In genomic region chr2:26360772-26361171, GRCm38 (mm10) we compare ENCODE assay signal across 12 mouse cellular contexts. TPM values are rescaled to one million over a fixed set of nuclear protein-coding genes. Genes with fewer than 3 reads are reported as not detected.
DNase-seq lines count a peak whose midpoint lies in the region; ATAC-seq and TF ChIP-seq lines count a peak whose summit lies in the region.
"Had no signal": no experiment of that assay in that cellular context is flagged by ENCODE, and none has a peak within 500 bp of the region (broad histone marks: within the 10 kb centered on the region; RNA-seq: fewer than 3 reads in every experiment).

Gene Card9, minus strand, starts transcription at chr2:26360918.

- 49% methylated on average over 3 of the region's 3 CpGs for WGBS in spleen, adult 2 months
- WGBS in liver, postnatal 0 days (ENCODE audit: insufficient replicate concordance), result 16% methylated on average over 3 of the region's 3 CpGs
- 36% methylated on average over 3 of the region's 3 CpGs for whole genome bisulfite sequencing in stomach, embryonic 16.5 days
- WGBS in neural tube, embryonic 15.5 days, result 57% methylated on average over 3 of the region's 3 CpGs

- H3K27me3 ChIP-seq in spleen, adult 2 months (ENCODE audit: control insufficient read depth, insufficient read depth, low read length), result no peaks in the 10 kb centered on the region
- no peaks in the 10 kb centered on the region for H3K27me3 ChIP-seq in liver, postnatal 0 days (ENCODE audit: insufficient read depth, low read length)
- H3K27me3 ChIP-seq in stomach, embryonic 16.5 days (ENCODE audit: control insufficient read depth, insufficient read depth, low read length), result no peaks in the 10 kb centered on the region
- no peaks in the 10 kb centered on the region for H3K27me3 ChIP-seq in neural tube, embryonic 15.5 days (replicated peaks)
- H3K27me3 ChIP-seq: hindbrain, embryonic 15.5 days; midbrain, embryonic 15.5 days had no signal

- H3K4me2 ChIP-seq in liver, postnatal 0 days (ENCODE audit: low read depth, low read length), result peak within 1 kb of the TSS; percentile 59
- peak within 1 kb of the TSS; percentile 11; the same call in 1 of the 2 replicates for H3K4me2 ChIP-seq in stomach, embryonic 16.5 days (ENCODE audit: low read depth, low read length)
- no peak within 1 kb of the TSS; the same call in 1 of the 2 replicates for H3K4me2 ChIP-seq in neural tube, embryonic 15.5 days
- H3K4me2 ChIP-seq: hindbrain, embryonic 15.5 days; midbrain, embryonic 15.5 days had no signal

- no peak for TF ChIP-seq CTCF in spleen, adult 2 months (IDR thresholded peaks at IDR 0.05; ENCODE audit: extremely low read depth, insufficient read depth, insufficient read length, insufficient replicate concordance)
- no peak for TF ChIP-seq CTCF in liver, postnatal 0 days (IDR thresholded peaks at IDR 0.05; ENCODE audit: low read depth)

- no peaks in the 10 kb centered on the region for H3K4me1 ChIP-seq in spleen, adult 2 months (ENCODE audit: control insufficient read depth, insufficient read depth, insufficient read length)
- H3K4me1 ChIP-seq in liver, postnatal 0 days (ENCODE audit: insufficient read depth), result no peaks in the 10 kb centered on the region
- peaks cover 6% of the 10 kb centered on the region; the same call in 1 of the 2 replicates for H3K4me1 ChIP-seq in stomach, embryonic 16.5 days (ENCODE audit: control insufficient read depth, insufficient read depth, low read length)
- 0 out of 2 replicates have a peak, but pooled peaks cover 5% of the 10 kb centered on the region for H3K4me1 ChIP-seq in neural tube, embryonic 15.5 days
- H3K4me1 ChIP-seq: hindbrain, embryonic 15.5 days; midbrain, embryonic 15.5 days had no signal

- ATAC-seq in granulocyte monocyte progenitor cell, adult 5-6 weeks (replicated peaks; ENCODE audit: poor library complexity, severe bottlenecking), result peak; percentile 85
- ATAC-seq in liver, postnatal 0 days, result peak; percentile 43
- no peak for ATAC-seq in stomach, embryonic 16.5 days (ENCODE audit: insufficient read depth, low FRiP score)
- ATAC-seq in neural tube, embryonic 15.5 days (ENCODE audit: low FRiP score), result no peak
- ATAC-seq: midbrain, embryonic 15.5 days had no signal

- H3K36me3 ChIP-seq in spleen, adult 2 months (ENCODE audit: control insufficient read depth, insufficient read depth, low read length), result peaks cover 6% of the 10 kb centered on the region; the same call in 1 of the 2 replicates
- peaks cover 3% of the 10 kb centered on the region for H3K36me3 ChIP-seq in liver, postnatal 0 days (replicated peaks; ENCODE audit: insufficient read depth, low read length)
- no peaks in the 10 kb centered on the region for H3K36me3 ChIP-seq in stomach, embryonic 16.5 days (ENCODE audit: control insufficient read depth, insufficient read depth, low read length)
- peaks cover 25% of the 10 kb centered on the region for H3K36me3 ChIP-seq in neural tube, embryonic 15.5 days

- peak within 1 kb of the TSS; percentile 7; the same call in 1 of the 2 replicates for H3K4me3 ChIP-seq in spleen, adult 2 months (ENCODE audit: extremely low read depth, insufficient read depth, insufficient read length)
- peak within 1 kb of the TSS; percentile 33 for H3K4me3 ChIP-seq in liver, postnatal 0 days (ENCODE audit: low read depth, low read length)
- H3K4me3 ChIP-seq in stomach, embryonic 16.5 days (replicated peaks; ENCODE audit: low read length), result no peak within 1 kb of the TSS
- H3K4me3 ChIP-seq in neural tube, embryonic 15.5 days (replicated peaks), result no peak within 1 kb of the TSS
- H3K4me3 ChIP-seq: hindbrain, embryonic 15.5 days; midbrain, embryonic 15.5 days had no signal

- no peaks in the 10 kb centered on the region for H3K9me3 ChIP-seq in liver, postnatal 0 days (ENCODE audit: low read length)
- no peaks in the 10 kb centered on the region for H3K9me3 ChIP-seq in stomach, embryonic 16.5 days (replicated peaks; ENCODE audit: control insufficient read depth, low read length)
- no peaks in the 10 kb centered on the region for H3K9me3 ChIP-seq in neural tube, embryonic 15.5 days (replicated peaks)
- H3K9me3 ChIP-seq: hindbrain, embryonic 15.5 days; midbrain, embryonic 15.5 days had no signal

- no peak within 1 kb of the TSS for H3K9ac ChIP-seq in liver, postnatal 0 days (replicated peaks)
- H3K9ac ChIP-seq in stomach, embryonic 16.5 days (ENCODE audit: low read length), result no peak within 1 kb of the TSS
- no peak within 1 kb of the TSS for H3K9ac ChIP-seq in neural tube, embryonic 15.5 days (replicated peaks)
- H3K9ac ChIP-seq: hindbrain, embryonic 15.5 days; midbrain, embryonic 15.5 days had no signal

- H3K27ac ChIP-seq in spleen, adult 2 months (ENCODE audit: insufficient read depth, low read length), result no peak within 1 kb of the TSS; the same call in 1 of the 2 replicates
- peak within 1 kb of the TSS; percentile 4 for H3K27ac ChIP-seq in liver, postnatal 0 days (ENCODE audit: low read depth)
- H3K27ac ChIP-seq in stomach, embryonic 16.5 days (ENCODE audit: low read length), result no peak within 1 kb of the TSS; the same call in 1 of the 2 replicates
- no peak within 1 kb of the TSS for H3K27ac ChIP-seq in neural tube, embryonic 15.5 days (replicated peaks)
- H3K27ac ChIP-seq: hindbrain, embryonic 15.5 days; midbrain, embryonic 15.5 days had no signal

- no peak for TF ChIP-seq POLR2A in spleen, adult 2 months (IDR thresholded peaks at IDR 0.05; ENCODE audit: low read depth, low read length)

- TF ChIP-seq EP300 in liver, postnatal 0 days (IDR thresholded peaks at IDR 0.05; ENCODE audit: low read depth), result no peak

- no peak for DNase-seq in spleen, adult 2 months (ENCODE audit: low read depth in 1 of 2, low spot score in 2 of 2)
- no peak for DNase-seq in spleen, adult 18-20 months
- DNase-seq in liver, postnatal 0 days, result no peak
- no peak for DNase-seq in natural killer cell, adult 2 months (ENCODE audit: low spot score in 2 of 2)
- DNase-seq: adrenal gland, postnatal 10 days; cerebellum, adult 8-10 months; layer of hippocampus, postnatal 36 days had no signal

RNA-seq across cellular contexts. Expression of gene Card9, which starts in this region (rescaled TPM):
- 11.9 and 17.7 TPM in 2 replicates for polyA plus RNA-seq in spleen, adult 2 months (2012; rRNA removed)
- total RNA-seq in granulocyte monocyte progenitor cell, adult 5-6 weeks (2014; fragmentation: Nextera tagmentation), result 42.3 and 55.8 TPM in 2 replicates
- 121 and 122 TPM in 2 replicates for total RNA-seq in granulocyte monocyte progenitor cell, adult 5-6 weeks (2017)
- polyA plus RNA-seq in liver, postnatal 0 days (2015; fragmentation: Nextera tagmentation; extraction: Ambion mirVana), result 2.1 and 2.2 TPM in 2 replicates
- polyA plus RNA-seq in stomach, embryonic 16.5 days (2015; fragmentation: Nextera tagmentation; extraction: Ambion mirVana), result 1.1 and 1.5 TPM in 2 replicates
- polyA plus RNA-seq in neural tube, embryonic 15.5 days (2015; fragmentation: Nextera tagmentation; extraction: Ambion mirVana), result 2.1 and 2.5 TPM in 2 replicates

Comparison
In these comparisons a context has a peak if more than half of its experiments do, and no peak if none do; other contexts are left out.
1. H3K4me3 ChIP-seq: peak in spleen, adult 2 months (single experiment) and liver, postnatal 0 days (single experiment); none in stomach, embryonic 16.5 days (single experiment) and neural tube, embryonic 15.5 days (single experiment).
2. ATAC-seq: peak in granulocyte monocyte progenitor cell, adult 5-6 weeks (single experiment) and liver, postnatal 0 days (single experiment); none in stomach, embryonic 16.5 days (single experiment) and neural tube, embryonic 15.5 days (single experiment).